Comparison of ENCODE assay signal across 27 mouse cellular contexts in genomic region chr1:71641206-71641605, GRCm38 (mm10). TPM values are rescaled to one million over a fixed set of nuclear protein-coding genes. Genes with fewer than 3 reads are reported as not detected.
DNase-seq lines count a peak whose midpoint lies in the region; ATAC-seq lines count a peak whose summit lies in the region.
"Had no signal": no experiment of that assay in that cellular context is flagged by ENCODE, and none has a peak within 500 bp of the region (broad histone marks: within the 10 kb centered on the region; RNA-seq: fewer than 3 reads in every experiment).

No protein-coding gene starts in this region.

- H3K4me3 ChIP-seq in embryonic facial prominence, embryonic 14.5 days (ENCODE audit: low read depth, low read length), result no peak overlapping the region
- H3K4me3 ChIP-seq in embryonic facial prominence, embryonic 10.5 days, result no peak overlapping the region
- H3K4me3 ChIP-seq in midbrain, embryonic 14.5 days (replicated peaks; ENCODE audit: low read depth, low read length), result no peak overlapping the region
- no peak overlapping the region for H3K4me3 ChIP-seq in midbrain, embryonic 11.5 days (ENCODE audit: low read depth, low read length)
- H3K4me3 ChIP-seq: embryonic facial prominence, embryonic 12.5 days; embryonic facial prominence, embryonic 15.5 days; erythroblast, embryonic 14.5 days; forebrain, embryonic 13.5 days; forebrain, embryonic 15.5 days had no signal

- no peaks in the 10 kb centered on the region for H3K9me3 ChIP-seq in embryonic facial prominence, embryonic 14.5 days (ENCODE audit: control insufficient read depth, low read length)
- no peaks in the 10 kb centered on the region for H3K9me3 ChIP-seq in embryonic facial prominence, embryonic 10.5 days
- H3K9me3 ChIP-seq in midbrain, embryonic 14.5 days (ENCODE audit: control insufficient read depth, low read length), result no peaks in the 10 kb centered on the region
- no peaks in the 10 kb centered on the region for H3K9me3 ChIP-seq in midbrain, embryonic 11.5 days (ENCODE audit: control insufficient read depth, low read length)
- H3K9me3 ChIP-seq: embryonic facial prominence, embryonic 12.5 days; embryonic facial prominence, embryonic 15.5 days; forebrain, embryonic 13.5 days; forebrain, embryonic 15.5 days; G1E had no signal

- H3K27me3 ChIP-seq in embryonic facial prominence, embryonic 14.5 days (replicated peaks; ENCODE audit: control insufficient read depth, insufficient read depth, low read length), result no peaks in the 10 kb centered on the region
- H3K27me3 ChIP-seq in embryonic facial prominence, embryonic 10.5 days (replicated peaks; ENCODE audit: low read depth, poor library complexity, severe bottlenecking), result no peaks in the 10 kb centered on the region
- no peaks in the 10 kb centered on the region for H3K27me3 ChIP-seq in midbrain, embryonic 14.5 days (ENCODE audit: control insufficient read depth, insufficient read depth, low read length)
- H3K27me3 ChIP-seq in midbrain, embryonic 11.5 days (ENCODE audit: control insufficient read depth, insufficient read depth, low read length), result peaks cover 7% of the 10 kb centered on the region
- H3K27me3 ChIP-seq: CH12.LX; embryonic facial prominence, embryonic 12.5 days; embryonic facial prominence, embryonic 15.5 days; forebrain, embryonic 13.5 days; forebrain, embryonic 15.5 days had no signal

- peaks cover 95% of the 10 kb centered on the region for H3K36me3 ChIP-seq in embryonic facial prominence, embryonic 14.5 days (ENCODE audit: control insufficient read depth, insufficient read depth, low read length)
- H3K36me3 ChIP-seq in embryonic facial prominence, embryonic 10.5 days (replicated peaks), result peaks cover 100% of the 10 kb centered on the region
- H3K36me3 ChIP-seq in midbrain, embryonic 14.5 days (ENCODE audit: control insufficient read depth, insufficient read depth, low read length), result peaks cover 4% of the 10 kb centered on the region; the same call in 1 of the 2 replicates
- peaks cover 13% of the 10 kb centered on the region for H3K36me3 ChIP-seq in midbrain, embryonic 11.5 days (ENCODE audit: control insufficient read depth, insufficient read depth, low read length)
- H3K36me3 ChIP-seq: G1E had no signal

- WGBS in embryonic facial prominence, embryonic 14.5 days, result 87% methylated on average over 11 of the region's 11 CpGs
- WGBS in embryonic facial prominence, embryonic 10.5 days, result 96% methylated on average over 11 of the region's 11 CpGs
- WGBS in midbrain, embryonic 14.5 days, result 62% methylated on average over 11 of the region's 11 CpGs
- WGBS in midbrain, embryonic 11.5 days, result 76% methylated on average over 11 of the region's 11 CpGs

- peak; percentile 50; the same call in 1 of the 2 replicates for ATAC-seq in embryonic facial prominence, embryonic 14.5 days (ENCODE audit: low read depth)
- ATAC-seq in midbrain, embryonic 14.5 days (ENCODE audit: low FRiP score, low TSS enrichment), result no peak
- ATAC-seq in midbrain, embryonic 11.5 days (ENCODE audit: low FRiP score), result no peak
- ATAC-seq: CD4-positive, CD25-positive, alpha-beta regulatory T cell, adult 4 months; forebrain, embryonic 13.5 days; forebrain, embryonic 15.5 days; forebrain, postnatal 0 days had no signal

- H3K27ac ChIP-seq in embryonic facial prominence, embryonic 14.5 days (replicated peaks; ENCODE audit: low read depth, low read length), result no peak overlapping the region
- H3K27ac ChIP-seq in embryonic facial prominence, embryonic 10.5 days (replicated peaks), result no peak overlapping the region
- H3K27ac ChIP-seq in midbrain, embryonic 14.5 days (replicated peaks; ENCODE audit: low read depth, low read length), result no peak overlapping the region
- no peak overlapping the region for H3K27ac ChIP-seq in midbrain, embryonic 11.5 days (ENCODE audit: low read depth, low read length)
- H3K27ac ChIP-seq: embryonic facial prominence, embryonic 12.5 days; embryonic facial prominence, embryonic 15.5 days; forebrain, embryonic 13.5 days; forebrain, embryonic 15.5 days had no signal

- no peak overlapping the region for H3K4me2 ChIP-seq in embryonic facial prominence, embryonic 14.5 days (ENCODE audit: low read depth, low read length)
- H3K4me2 ChIP-seq in midbrain, embryonic 14.5 days (ENCODE audit: low read length), result no peak overlapping the region
- no peak overlapping the region for H3K4me2 ChIP-seq in midbrain, embryonic 11.5 days
- H3K4me2 ChIP-seq: embryonic facial prominence, embryonic 12.5 days; embryonic facial prominence, embryonic 15.5 days; forebrain, embryonic 13.5 days; forebrain, embryonic 15.5 days had no signal

- H3K9ac ChIP-seq in embryonic facial prominence, embryonic 14.5 days (ENCODE audit: low read depth, low read length), result no peak overlapping the region
- H3K9ac ChIP-seq in midbrain, embryonic 14.5 days (replicated peaks; ENCODE audit: low read length), result no peak overlapping the region
- H3K9ac ChIP-seq in midbrain, embryonic 11.5 days (ENCODE audit: low read length), result no peak overlapping the region
- H3K9ac ChIP-seq: embryonic facial prominence, embryonic 12.5 days; embryonic facial prominence, embryonic 15.5 days; forebrain, embryonic 13.5 days; forebrain, embryonic 15.5 days; forebrain, postnatal 0 days had no signal

- peak; percentile 16 for DNase-seq in embryonic facial prominence, embryonic 14.5 days (ENCODE audit: low spot score)
- DNase-seq in embryonic facial prominence, embryonic 10.5 days (ENCODE audit: low spot score), result no peak
- DNase-seq in midbrain, embryonic 14.5 days, result peak; percentile 30
- DNase-seq in midbrain, embryonic 11.5 days (ENCODE audit: low spot score, missing footprints), result no peak
- DNase-seq in NIH3T3 (ENCODE audit: low read depth), result peak; percentile 3
- DNase-seq in retina, postnatal 7 days (ENCODE audit: low read depth, low spot score), result peak; percentile 50
- no peak for DNase-seq in yolk sac, embryonic 10.5 days (ENCODE audit: low spot score)
- DNase-seq: adrenal gland, adult 2 months; adrenal gland, postnatal 10 days; adrenal gland, postnatal 25 days; B cell, adult 2 months; cerebellum, adult 11 months; cerebellum, adult 18-20 months; cerebellum, adult 8-10 months; cerebellum, adult 9-11 months; cerebellum, postnatal 14 days; cerebellum, postnatal 36 days; embryo, embryonic 11 days; forebrain, postnatal 0 days had no signal

- H3K4me1 ChIP-seq in embryonic facial prominence, embryonic 14.5 days (ENCODE audit: control insufficient read depth, insufficient read depth, low read length), result no peaks in the 10 kb centered on the region
- H3K4me1 ChIP-seq in embryonic facial prominence, embryonic 10.5 days, result no peaks in the 10 kb centered on the region
- H3K4me1 ChIP-seq in midbrain, embryonic 14.5 days (ENCODE audit: control insufficient read depth, insufficient read depth, low read length), result peaks cover 2% of the 10 kb centered on the region; the same call in 1 of the 2 replicates
- no peaks in the 10 kb centered on the region for H3K4me1 ChIP-seq in midbrain, embryonic 11.5 days (ENCODE audit: control insufficient read depth, insufficient read depth, low read length)
- H3K4me1 ChIP-seq: embryonic facial prominence, embryonic 12.5 days; embryonic facial prominence, embryonic 15.5 days; forebrain, embryonic 13.5 days; forebrain, embryonic 15.5 days had no signal

RNA-seq across cellular contexts. Expression of gene Fn1, which starts 11.8 kb away (rescaled TPM):
- 277 and 304 TPM in 2 replicates for polyA plus RNA-seq in embryonic facial prominence, embryonic 14.5 days (2014; fragmentation: Nextera tagmentation; extraction: Ambion mirVana)
- polyA plus RNA-seq in embryonic facial prominence, embryonic 10.5 days (2016; fragmentation: Nextera tagmentation; extraction: Ambion mirVana), result 119 and 130 TPM in 2 replicates
- polyA plus RNA-seq in midbrain, embryonic 14.5 days (2014; fragmentation: Nextera tagmentation; extraction: Ambion mirVana), result 13.9 and 33.0 TPM in 2 replicates
- 62.0 and 64.7 TPM in 2 replicates for polyA plus RNA-seq in midbrain, embryonic 11.5 days (2014; fragmentation: Nextera tagmentation; extraction: Ambion mirVana)

Comparison
In these comparisons a context has a peak if more than half of its experiments do, and no peak if none do; other contexts are left out.
1. DNase-seq: peak in embryonic facial prominence, embryonic 14.5 days (single experiment), midbrain, embryonic 14.5 days (single experiment), NIH3T3 (single experiment) and retina, postnatal 7 days (single experiment); none in embryonic facial prominence, embryonic 10.5 days (single experiment), midbrain, embryonic 11.5 days (single experiment) and yolk sac, embryonic 10.5 days (single experiment).